Mouse (Mus musculus): ENCODE results near the gene Frmpd4.

- TF ChIP-seq GATA1 (IDR thresholded peaks at IDR 0.05; ENCODE audit: low read length) (no peak), TAL1 (IDR thresholded peaks at IDR 0.05; ENCODE audit: low read length) (no peak)
Measured at GRCm38 (mm10) chrX:167783526-167783925, 793.5 kb downstream of the Frmpd4 start.

Measured in erythroblast, embryonic 14.5 days (primary cell).